Comparison of ENCODE assay signal across 24 mouse cellular contexts in the genomic region with DNA sequence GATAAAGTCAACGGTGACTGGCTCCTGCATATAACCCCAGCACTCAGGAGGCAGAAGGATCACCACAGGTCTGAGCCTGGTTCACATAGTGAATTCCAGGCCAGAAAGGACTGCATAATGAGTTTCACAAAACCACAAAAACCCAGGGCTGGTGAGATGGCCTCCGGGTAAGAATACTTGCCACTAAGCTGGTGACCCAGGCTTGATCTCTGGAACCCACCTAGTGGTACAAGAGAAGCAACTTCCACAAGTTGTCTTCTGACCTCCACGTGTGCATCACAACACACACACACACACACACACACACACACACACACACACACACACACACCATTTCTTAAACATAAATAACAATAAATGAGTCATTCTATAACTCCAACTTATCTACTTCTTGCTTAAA. TPM values are rescaled to one million over a fixed set of nuclear protein-coding genes. Genes with fewer than 3 reads are reported as not detected.
"Had no signal": no experiment of that assay in that cellular context is flagged by ENCODE, and none has a peak within 500 bp of the region (broad histone marks: within the 10 kb centered on the region; RNA-seq: fewer than 3 reads in every experiment).

No protein-coding gene starts in this region.

- H3K27me3 ChIP-seq: midbrain, embryonic 15.5 days; neural tube, embryonic 13.5 days; stomach, embryonic 15.5 days had no signal

- H3K9ac ChIP-seq: liver, embryonic 14.5 days; liver, postnatal 0 days; lung, embryonic 14.5 days; midbrain, embryonic 15.5 days; neural tube, embryonic 13.5 days; stomach, embryonic 15.5 days had no signal

- ATAC-seq: liver, postnatal 0 days; midbrain, embryonic 15.5 days had no signal

- DNase-seq: kidney, adult 18-20 months; kidney, adult 9 months; kidney, postnatal 36 days; layer of hippocampus, postnatal 36 days; liver, postnatal 0 days; lung, embryonic 14.5 days; lung, postnatal 10 days; retina, postnatal 1 day; right cerebral cortex, postnatal 25 days; spleen, adult 18-20 months; thymus, postnatal 25 days had no signal

- H3K27ac ChIP-seq: left cerebral cortex, adult 2 months; liver, embryonic 14.5 days; macrophage; midbrain, embryonic 15.5 days; neural tube, embryonic 13.5 days had no signal

- H3K4me3 ChIP-seq: left cerebral cortex, adult 2 months; midbrain, embryonic 15.5 days; myocyte; neural tube, embryonic 13.5 days; stomach, embryonic 15.5 days had no signal

- H3K9me3 ChIP-seq: midbrain, embryonic 15.5 days; neural tube, embryonic 13.5 days; stomach, embryonic 15.5 days had no signal

- H3K4me2 ChIP-seq: lung, embryonic 14.5 days; midbrain, embryonic 15.5 days; neural tube, embryonic 13.5 days; stomach, embryonic 15.5 days had no signal

RNA-seq across cellular contexts. Expression of a gene that starts 4.0 kb away (rescaled TPM):
- total RNA-seq: layer of hippocampus, adult 8-10 months; layer of hippocampus, postnatal 10 days; layer of hippocampus, postnatal 36 days; left cerebral cortex, adult 2 months; left cerebral cortex, postnatal 10 days; left cerebral cortex, postnatal 36 days; megakaryocyte, adult 5-6 weeks; monocyte, adult 5-6 weeks had no signal
- polyA plus RNA-seq: macrophage had no signal
